Mouse (Mus musculus): ENCODE measurements around the gene Ptprd. TPM values are rescaled to one million over a fixed set of nuclear protein-coding genes. Genes with fewer than 3 reads are reported as not detected.

Ptprd gene
- total and polyA plus RNA-seq, 3 experiments = not detected

GRCm38 (mm10) chr4:76459621-76460020, 1752.1 kb downstream of the Ptprd start:
- Histone ChIP-seq H3K4me3 (ENCODE audit: control insufficient read depth in 1 of 2, insufficient read depth in 1 of 2, low read depth in 2 of 2, low read length in 2 of 2) (no peak overlapping the region), H3K9me3 (replicated peaks; ENCODE audit: insufficient read depth, low read length) (no peaks in the 10 kb centered on the region), H3K36me3 (ENCODE audit: control insufficient read depth in 1 of 2, insufficient read depth in 2 of 2, low read length in 2 of 2) (no peaks in the 10 kb centered on the region), H3K27ac (ENCODE audit: control insufficient read depth, low read depth, low read length) (no peak overlapping the region), H3K79me2 (ENCODE audit: control insufficient read depth, insufficient read depth, low read length, poor library complexity) (no peaks in the 10 kb centered on the region), H3K27me3 (ENCODE audit: control insufficient read depth in 1 of 2, insufficient read depth in 2 of 2, low read length in 2 of 2) (no peaks in the 10 kb centered on the region), H3K9ac (ENCODE audit: control insufficient read depth, low read depth, low read length, poor library complexity, severe bottlenecking) (no peak overlapping the region), H3K4me1 (ENCODE audit: control insufficient read depth in 1 of 2, insufficient read depth in 2 of 2, low read length in 2 of 2) (no peaks in the 10 kb centered on the region)
- DNase-seq (ENCODE audit: low read depth, low spot score) = no peak
- TF ChIP-seq POLR2AphosphoS5 (IDR thresholded peaks at IDR 0.05; ENCODE audit: borderline replicate concordance, low read depth, low read length) = no peak

- DNase-seq (ENCODE audit: low read depth, low spot score) = no peak
- Histone ChIP-seq H3K9ac (ENCODE audit: control insufficient read depth, low read depth, low read length, poor library complexity, severe bottlenecking) (no peak overlapping the region), H3K4me3 (ENCODE audit: control insufficient read depth in 1 of 2, insufficient read depth in 1 of 2, low read depth in 2 of 2, low read length in 2 of 2) (no peak overlapping the region), H3K9me3 (replicated peaks; ENCODE audit: insufficient read depth, low read length) (no peaks in the 10 kb centered on the region), H3K4me1 (ENCODE audit: control insufficient read depth in 1 of 2, insufficient read depth in 2 of 2, low read length in 2 of 2) (no peaks in the 10 kb centered on the region), H3K36me3 (ENCODE audit: control insufficient read depth in 1 of 2, insufficient read depth in 2 of 2, low read length in 2 of 2) (no peaks in the 10 kb centered on the region), H3K27me3 (ENCODE audit: control insufficient read depth in 1 of 2, insufficient read depth in 2 of 2, low read length in 2 of 2) (no peaks in the 10 kb centered on the region), H3K27ac (ENCODE audit: control insufficient read depth, low read depth, low read length) (no peak overlapping the region), H3K79me2 (ENCODE audit: control insufficient read depth, insufficient read depth, low read length, poor library complexity) (no peaks in the 10 kb centered on the region)
- TF ChIP-seq SMC3 (IDR thresholded peaks at IDR 0.05; ENCODE audit: low read depth, low read length) (no peak), MXI1 (IDR thresholded peaks at IDR 0.05; ENCODE audit: low read depth, low read length) (no peak), POLR2AphosphoS2 (IDR thresholded peaks at IDR 0.05; ENCODE audit: low read length) (no peak), MEF2A (IDR thresholded peaks at IDR 0.05; ENCODE audit: extremely low read depth, insufficient replicate concordance, low read depth, low read length, poor library complexity, severe bottlenecking) (no peak), MYC (IDR thresholded peaks at IDR 0.05; ENCODE audit: low read depth, low read length) (no peak), ZC3H11A (IDR thresholded peaks at IDR 0.05; ENCODE audit: low read depth, low read length) (no peak)
Observed at GRCm38 (mm10) chr4:76452286-76452685, 1759.5 kb downstream of the Ptprd start.

GRCm38 (mm10) chr4:76451019-76451552, 1760.7 kb downstream of the Ptprd start:
- no peak overlapping the region for H3K4me3 ChIP-seq (ENCODE audit: control insufficient read depth in 1 of 2, insufficient read depth in 1 of 2, low read depth in 2 of 2, low read length in 2 of 2)
- TF ChIP-seq TBP (IDR thresholded peaks at IDR 0.05; ENCODE audit: low read depth, low read length) (no peak), ETS1 (IDR thresholded peaks at IDR 0.05; ENCODE audit: low read depth, low read length) (no peak), USF1 (IDR thresholded peaks at IDR 0.05; ENCODE audit: low read depth, low read length) (no peak), NELFE (IDR thresholded peaks at IDR 0.05; ENCODE audit: low read depth, low read length) (no peak), HCFC1 (IDR thresholded peaks at IDR 0.05; ENCODE audit: low read depth, low read length) (no peak), ZKSCAN1 (IDR thresholded peaks at IDR 0.05; ENCODE audit: low read depth, low read length) (no peak), CTCF (IDR thresholded peaks at IDR 0.05 in 2 of 3, conservative IDR thresholded peaks at IDR 0.05 in 1 of 3; ENCODE audit: control insufficient read depth in 1 of 3, insufficient read depth in 1 of 3, low read depth in 2 of 3, low read length in 3 of 3, poor library complexity in 1 of 3, severe bottlenecking in 1 of 3) (no peak), SMC3 (IDR thresholded peaks at IDR 0.05; ENCODE audit: low read depth, low read length) (no peak), POLR2A (IDR thresholded peaks at IDR 0.05; ENCODE audit: control insufficient read depth in 1 of 2, insufficient read depth in 1 of 2, low read depth in 1 of 2, low read length in 2 of 2, poor library complexity in 1 of 2) (no peak), MEF2A (IDR thresholded peaks at IDR 0.05; ENCODE audit: extremely low read depth, insufficient replicate concordance, low read depth, low read length, poor library complexity, severe bottlenecking) (no peak), TAL1 (IDR thresholded peaks at IDR 0.05; ENCODE audit: low read length) (no peak), JUND (IDR thresholded peaks at IDR 0.05; ENCODE audit: low read depth, low read length) (no peak), MXI1 (IDR thresholded peaks at IDR 0.05; ENCODE audit: low read depth, low read length) (no peak), SIN3A (IDR thresholded peaks at IDR 0.05; ENCODE audit: low read length) (no peak), UBTF (IDR thresholded peaks at IDR 0.05; ENCODE audit: borderline replicate concordance, insufficient read depth, low read depth, low read length) (no peak), POLR2AphosphoS2 (IDR thresholded peaks at IDR 0.05; ENCODE audit: low read length) (no peak), CHD2 (IDR thresholded peaks at IDR 0.05; ENCODE audit: low read length) (no peak), RAD21 (IDR thresholded peaks at IDR 0.05; ENCODE audit: low read depth, low read length) (no peak), E2F4 (IDR thresholded peaks at IDR 0.05; ENCODE audit: borderline replicate concordance, low read depth, low read length) (no peak)
- no peaks in the 10 kb centered on the region for H3K79me2 ChIP-seq (ENCODE audit: control insufficient read depth, insufficient read depth, low read length, poor library complexity)
- no peak overlapping the region for H3K27ac ChIP-seq (ENCODE audit: control insufficient read depth, low read depth, low read length)
- no peaks in the 10 kb centered on the region for H3K4me1 ChIP-seq (ENCODE audit: control insufficient read depth in 1 of 2, insufficient read depth in 2 of 2, low read length in 2 of 2)
- H3K9ac ChIP-seq (ENCODE audit: control insufficient read depth, low read depth, low read length, poor library complexity, severe bottlenecking) = no peak overlapping the region
- H3K36me3 ChIP-seq (ENCODE audit: control insufficient read depth in 1 of 2, insufficient read depth in 2 of 2, low read length in 2 of 2) = no peaks in the 10 kb centered on the region
- no peaks in the 10 kb centered on the region for H3K9me3 ChIP-seq (replicated peaks; ENCODE audit: insufficient read depth, low read length)
- DNase-seq (ENCODE audit: low read depth, low spot score) = no peak
- no peaks in the 10 kb centered on the region for H3K27me3 ChIP-seq (ENCODE audit: control insufficient read depth in 1 of 2, insufficient read depth in 2 of 2, low read length in 2 of 2)

Measured in MEL (cell line).